Mouse (Mus musculus) lung, postnatal 36 days (tissue): ENCODE measurements at regions not wholly inside any gene's neighbourhood (a gene's known extent, or its start where the extent isn't known, plus 50 kb on each side); places are given as distances from the start of the nearest gene placed in this dataset.

Experiments used
- DNase-seq: peaks from one replicate; pipeline ENCODE4 v3.0.0; 2022; ENCODE audit warnings: mixed read lengths

GRCm38 (mm10) chr17:3962176-3962575 lies 266.1 kb upstream of the Nox3 start:
- DNase-seq: no peak

GRCm38 (mm10) chr17:3946540-3946939 lies 250.5 kb upstream of the Nox3 start:
- no peak for DNase-seq

- no peak for DNase-seq
These were observed 240.3 kb upstream of the Nox3 start for GRCm38 (mm10) chr17:3936361-3936760.

GRCm38 (mm10) chr17:3933208-3933607 lies 237.1 kb upstream of the Nox3 start:
- no peak for DNase-seq

GRCm38 (mm10) chr17:3932071-3932470 lies 236.0 kb upstream of the Nox3 start:
- DNase-seq: peak; percentile 1

- DNase-seq: no peak
These were observed 231.0 kb upstream of the Nox3 start for GRCm38 (mm10) chr17:3927106-3927505.

- DNase-seq: no peak
These were observed 224.2 kb upstream of the Nox3 start for GRCm38 (mm10) chr17:3920282-3920681.

- DNase-seq: no peak
These were observed 196.8 kb upstream of the Nox3 start for GRCm38 (mm10) chr17:3892826-3893225.

GRCm38 (mm10) chr17:3883146-3883545 lies 187.1 kb upstream of the Nox3 start:
- no peak for DNase-seq

- no peak for DNase-seq
These were observed 183.0 kb upstream of the Nox3 start for GRCm38 (mm10) chr17:3879075-3879474.

- no peak for DNase-seq
These were observed 173.6 kb upstream of the Nox3 start for GRCm38 (mm10) chr17:3869459-3870194.

GRCm38 (mm10) chr17:3862384-3862783 lies 166.3 kb upstream of the Nox3 start:
- DNase-seq: peak; percentile 8

- DNase-seq: no peak
These were observed 140.3 kb upstream of the Nox3 start for GRCm38 (mm10) chr17:3836386-3836785.

- DNase-seq: no peak
These were observed 115.1 kb upstream of the Nox3 start for GRCm38 (mm10) chr17:3811187-3811586.

- no peak for DNase-seq
These were observed 107.4 kb upstream of the Nox3 start for GRCm38 (mm10) chr17:3803507-3803906.

GRCm38 (mm10) chr17:3792597-3792996 lies 96.5 kb upstream of the Nox3 start:
- DNase-seq: peak; percentile 12

- DNase-seq: no peak
These were observed 86.1 kb upstream of the Nox3 start for GRCm38 (mm10) chr17:3782156-3782555.

- no peak for DNase-seq
These were observed 81.6 kb upstream of the Nox3 start for GRCm38 (mm10) chr17:3777691-3778090.

- DNase-seq: peak; percentile 35
These were observed 51.8 kb upstream of the Nox3 start for GRCm38 (mm10) chr17:3747808-3748335.
